ENCODE assay signal across 9 mouse cellular contexts in the genomic region with DNA sequence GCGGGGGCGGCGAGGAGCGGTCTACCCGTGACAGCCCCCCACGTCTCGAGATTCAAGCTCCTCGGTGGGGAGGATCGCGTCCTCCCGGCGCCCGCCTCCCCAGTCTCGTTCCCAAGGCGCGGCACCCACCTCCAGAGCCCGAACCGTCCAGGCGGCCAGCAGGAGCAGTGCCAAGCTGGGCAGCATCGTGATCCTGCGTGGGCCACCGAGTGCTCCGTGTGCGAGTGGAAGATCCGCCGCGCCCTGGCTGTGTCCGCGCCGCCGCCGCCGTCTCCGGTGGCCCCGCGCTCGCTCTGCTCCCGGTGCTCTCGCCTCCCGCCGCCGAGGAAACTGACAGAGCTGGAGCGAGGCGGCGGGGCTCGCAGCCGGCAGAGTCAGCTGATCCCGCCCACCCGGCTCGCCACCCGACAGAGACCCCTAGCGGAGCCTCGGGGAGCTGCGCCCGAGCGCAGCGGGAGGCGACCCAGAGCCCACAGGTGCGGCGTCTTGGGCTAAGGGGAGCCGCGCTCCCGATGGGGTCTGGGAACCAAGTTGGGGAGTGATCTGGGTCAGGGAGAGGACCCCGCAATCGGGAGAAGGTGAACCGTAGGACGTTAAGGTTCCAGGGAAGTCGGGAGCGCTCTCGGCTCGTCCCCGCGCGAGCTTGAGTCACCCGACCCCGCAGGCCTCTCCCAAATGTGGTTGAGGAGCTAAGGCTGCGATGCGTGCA. TPM values are rescaled to one million over a fixed set of nuclear protein-coding genes. Genes with fewer than 3 reads are reported as not detected.
A peak's percentile ranks its signal among the peaks of the same experiment; 100 is the strongest.
DNase-seq lines count a peak whose midpoint lies in the region; ATAC-seq lines count a peak whose summit lies in the region.
"Had no signal": no experiment of that assay in that cellular context is flagged by ENCODE, and none has a peak within 500 bp of the region (broad histone marks: within the 10 kb centered on the region; RNA-seq: fewer than 3 reads in every experiment).

App (minus strand) TSS at position 394 of the 709 bp plus-strand sequence.

- H3K9ac ChIP-seq in heart, embryonic 11.5 days (ENCODE audit: low read depth, low read length), result peak within 1 kb of the TSS; percentile 90
- peak within 1 kb of the TSS; percentile 98 for H3K9ac ChIP-seq in kidney, embryonic 16.5 days (replicated peaks; ENCODE audit: low read length)
- H3K9ac ChIP-seq in liver, embryonic 11.5 days (ENCODE audit: low read depth, low read length), result peak within 1 kb of the TSS; percentile 68

- DNase-seq in B cell, adult 2 months, result peak; percentile 86 to 87
- peak; percentile 94 for DNase-seq in brain, adult 2 months (ENCODE audit: low read depth, low spot score)
- peak; percentile 85 for DNase-seq in liver, embryonic 11.5 days (ENCODE audit: low spot score)
- peak; percentile 80 for DNase-seq in naive thymus-derived CD4-positive, alpha-beta T cell, adult 2 months (ENCODE audit: low read depth)
- peak; percentile 71 for DNase-seq in splenic B cell, adult 2 months (ENCODE audit: low read depth, low spot score)

- H3K9me3 ChIP-seq in heart, embryonic 11.5 days (replicated peaks; ENCODE audit: control insufficient read depth, low read length), result no peaks in the 10 kb centered on the region
- no peaks in the 10 kb centered on the region for H3K9me3 ChIP-seq in kidney, embryonic 16.5 days (ENCODE audit: low read length)
- H3K9me3 ChIP-seq in liver, embryonic 11.5 days (ENCODE audit: control insufficient read depth, low read length), result no peaks in the 10 kb centered on the region

- no peak; the same call in 1 of the 2 replicates for ATAC-seq in erythroblast, adult 5-6 weeks (replicated peaks; ENCODE audit: low FRiP score, poor library complexity, severe bottlenecking)
- ATAC-seq in heart, embryonic 11.5 days (replicated peaks; ENCODE audit: insufficient number of reproducible peaks, low FRiP score, low TSS enrichment), result peak; percentile 60
- peak; percentile 87 for ATAC-seq in kidney, embryonic 16.5 days (ENCODE audit: low FRiP score, low TSS enrichment)
- peak; percentile 83 for ATAC-seq in liver, embryonic 11.5 days (replicated peaks; ENCODE audit: low FRiP score)

- peaks cover 25% of the 10 kb centered on the region for H3K4me1 ChIP-seq in heart, embryonic 11.5 days (ENCODE audit: control insufficient read depth, insufficient read depth, low read length)
- peaks cover 38% of the 10 kb centered on the region for H3K4me1 ChIP-seq in kidney, embryonic 16.5 days (ENCODE audit: insufficient read depth, low read length)
- peaks cover 3% of the 10 kb centered on the region; the same call in 1 of the 2 replicates for H3K4me1 ChIP-seq in liver, embryonic 11.5 days (replicated peaks; ENCODE audit: control insufficient read depth, insufficient read depth, low read length)

- no peaks in the 10 kb centered on the region for H3K36me3 ChIP-seq in heart, embryonic 11.5 days (ENCODE audit: control insufficient read depth, insufficient read depth, low read length)
- H3K36me3 ChIP-seq in kidney, embryonic 16.5 days (ENCODE audit: insufficient read depth, low read length), result peaks cover 1% of the 10 kb centered on the region; the same call in 1 of the 2 replicates
- no peaks in the 10 kb centered on the region for H3K36me3 ChIP-seq in liver, embryonic 11.5 days (ENCODE audit: control insufficient read depth, insufficient read depth, low read length)
- no peaks in the 10 kb centered on the region for H3K36me3 ChIP-seq in splenic B cell, adult 2 months (ENCODE audit: control insufficient read depth, insufficient read depth, low read length, poor library complexity, severe bottlenecking)

- H3K4me3 ChIP-seq in heart, embryonic 11.5 days (ENCODE audit: low read depth, low read length), result peak within 1 kb of the TSS; percentile 91
- peak within 1 kb of the TSS; percentile 98 for H3K4me3 ChIP-seq in kidney, embryonic 16.5 days (ENCODE audit: low read length)
- peak within 1 kb of the TSS; percentile 75 for H3K4me3 ChIP-seq in liver, embryonic 11.5 days (ENCODE audit: low read depth, low read length)

- H3K27me3 ChIP-seq in heart, embryonic 11.5 days (ENCODE audit: control insufficient read depth, insufficient read depth, low read length), result no peaks in the 10 kb centered on the region
- H3K27me3 ChIP-seq in kidney, embryonic 16.5 days (ENCODE audit: insufficient read depth, low read length), result no peaks in the 10 kb centered on the region
- peaks cover 9% of the 10 kb centered on the region; the same call in 1 of the 2 replicates for H3K27me3 ChIP-seq in liver, embryonic 11.5 days (replicated peaks; ENCODE audit: control insufficient read depth, insufficient read depth, low read length)
- H3K27me3 ChIP-seq in splenic B cell, adult 2 months (ENCODE audit: control insufficient read depth, insufficient read depth, low read length, poor library complexity, severe bottlenecking), result no peaks in the 10 kb centered on the region

- H3K4me2 ChIP-seq in heart, embryonic 11.5 days, result peak within 1 kb of the TSS; percentile 72
- peak within 1 kb of the TSS; percentile 73 for H3K4me2 ChIP-seq in kidney, embryonic 16.5 days (replicated peaks; ENCODE audit: low read depth, low read length)
- H3K4me2 ChIP-seq in liver, embryonic 11.5 days, result peak within 1 kb of the TSS; percentile 88

- under 1% methylated on average over 77 of the region's 78 CpGs for WGBS in heart, embryonic 11.5 days (ENCODE audit: insufficient replicate concordance)
- under 1% methylated on average over 74 of the region's 78 CpGs for WGBS in kidney, embryonic 16.5 days
- under 1% methylated on average over 77 of the region's 78 CpGs for WGBS in liver, embryonic 11.5 days

- peak within 1 kb of the TSS; percentile 79 for H3K27ac ChIP-seq in heart, embryonic 11.5 days (ENCODE audit: low read depth, low read length)
- H3K27ac ChIP-seq in kidney, embryonic 16.5 days (ENCODE audit: low read length), result peak within 1 kb of the TSS; percentile 96
- H3K27ac ChIP-seq in liver, embryonic 11.5 days (ENCODE audit: low read depth, low read length), result no peak within 1 kb of the TSS; the same call in 1 of the 2 replicates

RNA-seq across cellular contexts. Expression of gene App, which starts in this region (rescaled TPM):
- total RNA-seq in erythroblast, adult 5-6 weeks (2015; ENCODE audit: low replicate concordance), result 29.3 and 50.9 TPM in 2 replicates
- 30.9 and 33.4 TPM in 2 replicates for total RNA-seq in erythroblast, adult 5-6 weeks (2017; ENCODE audit: low replicate concordance)
- 143 and 180 TPM in 2 replicates for polyA plus RNA-seq in heart, embryonic 11.5 days (2014; fragmentation: Nextera tagmentation; extraction: Ambion mirVana)
- 309 and 336 TPM in 2 replicates for polyA plus RNA-seq in kidney, embryonic 16.5 days (2015; fragmentation: Nextera tagmentation; extraction: Ambion mirVana)
- polyA plus RNA-seq in liver, embryonic 11.5 days (2014; fragmentation: Nextera tagmentation; extraction: Ambion mirVana), result 37.8 and 44.5 TPM in 2 replicates
- total RNA-seq: MEL had no signal
